Mouse (Mus musculus) heart, postnatal 25 days (tissue): ENCODE measurements around the gene Eya4. TPM values are rescaled to one million over a fixed set of nuclear protein-coding genes. Genes with fewer than 3 reads are reported as not detected.

Experiments
- DNase-seq: peaks from one replicate; pipeline ENCODE4 v3.0.0; 2022; ENCODE audit warnings: low spot score
- intact Hi-C: fragments of 180-260 bp; cut with DNase I; formaldehyde crosslinking; loops from one replicate; pipeline ENCODE4 v1.15.1; 2025
- total RNA-seq, 2 experiments: library from RNA; stranded (reverse); gene quantifications; 2 replicates each; pipeline ENCODE4 v1.2.3; 2021

The Eya4 gene
- total RNA-seq, 2 experiments from 2014 or later, result 0.34 TPM

DNA sequence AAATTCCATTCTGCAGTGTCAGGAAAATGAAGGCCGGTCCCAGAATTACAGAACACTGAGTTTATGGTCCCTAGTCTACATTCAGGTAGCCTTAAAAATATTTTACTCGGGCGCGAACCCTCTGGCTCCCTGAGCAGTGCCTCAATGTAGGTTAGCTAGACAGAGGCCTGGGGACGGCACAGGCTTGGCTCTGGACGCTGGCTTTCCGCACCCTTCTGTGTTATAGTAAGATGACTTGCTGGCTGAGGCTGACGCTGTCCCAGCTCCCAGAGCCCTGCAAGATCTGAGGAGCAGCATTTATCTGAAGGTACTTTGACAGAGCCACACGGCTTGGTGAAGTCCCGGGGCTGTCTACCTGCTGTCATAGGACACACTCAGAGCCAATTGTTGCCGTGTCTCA is 113.7 kb downstream of the Eya4 start:
- no peak for DNase-seq
- intact Hi-C loops, result no loop called here

DNA sequence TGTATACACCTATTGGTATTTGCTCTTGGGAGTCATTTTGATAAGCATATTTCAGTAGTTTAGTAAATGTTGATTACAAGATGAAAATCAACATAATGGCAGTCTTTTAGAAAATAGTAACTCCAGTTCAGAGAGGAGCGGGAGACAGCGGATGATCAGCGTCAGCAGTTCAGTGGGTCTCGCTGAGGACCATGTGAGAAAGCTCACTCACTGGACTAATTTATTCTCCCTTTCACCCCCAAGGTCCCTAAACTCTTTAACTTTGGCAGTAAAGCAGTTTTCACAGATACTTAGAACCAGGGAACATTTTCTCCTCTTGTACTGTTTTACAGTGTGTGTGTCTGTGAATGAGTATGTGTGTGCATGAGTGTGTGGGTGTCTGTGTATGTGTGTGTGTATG is 115.2 kb downstream of the Eya4 start:
- DNase-seq, result no peak
- intact Hi-C loops, result no loop called here

DNA sequence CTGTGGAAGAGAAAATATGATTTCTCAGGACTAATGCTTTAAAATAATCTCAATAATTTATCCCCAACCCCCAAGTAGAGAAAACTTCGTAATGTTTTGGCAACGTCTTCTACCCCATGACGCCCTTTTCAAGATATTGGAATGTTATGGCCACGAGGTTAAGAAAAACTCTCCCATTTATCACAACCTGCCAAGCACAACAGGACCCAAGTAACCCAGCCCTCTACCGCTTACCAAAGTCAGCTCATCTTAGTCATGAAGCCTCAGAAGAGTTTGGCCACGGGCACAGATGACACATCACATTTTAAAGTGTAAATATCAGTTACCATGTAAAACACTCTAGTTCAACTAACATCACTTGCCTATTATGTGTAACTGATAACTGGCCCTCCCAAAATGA is 117.2 kb downstream of the Eya4 start:
- intact Hi-C loops, result no loop called here
- no peak for DNase-seq

DNA sequence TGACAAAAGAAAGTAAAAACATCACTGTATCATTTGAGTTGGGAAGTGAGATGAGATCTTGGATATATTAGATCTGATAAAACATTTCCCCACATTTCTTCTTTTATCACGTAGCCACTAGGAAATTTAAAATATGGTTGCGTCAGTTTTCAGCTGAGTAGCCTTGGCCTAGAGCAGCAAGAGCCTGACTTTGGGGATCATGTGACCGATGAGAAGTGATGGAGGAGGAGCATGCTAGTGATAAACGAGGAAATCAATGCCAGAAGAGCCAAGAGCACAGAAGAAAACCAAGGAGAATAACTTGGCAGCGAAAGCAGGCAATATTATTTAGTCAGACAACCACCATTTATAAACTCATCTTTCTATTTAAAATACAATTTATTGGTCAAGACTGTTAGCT is 119.7 kb downstream of the Eya4 start:
- intact Hi-C loops, result no loop called here
- no peak for DNase-seq

DNA sequence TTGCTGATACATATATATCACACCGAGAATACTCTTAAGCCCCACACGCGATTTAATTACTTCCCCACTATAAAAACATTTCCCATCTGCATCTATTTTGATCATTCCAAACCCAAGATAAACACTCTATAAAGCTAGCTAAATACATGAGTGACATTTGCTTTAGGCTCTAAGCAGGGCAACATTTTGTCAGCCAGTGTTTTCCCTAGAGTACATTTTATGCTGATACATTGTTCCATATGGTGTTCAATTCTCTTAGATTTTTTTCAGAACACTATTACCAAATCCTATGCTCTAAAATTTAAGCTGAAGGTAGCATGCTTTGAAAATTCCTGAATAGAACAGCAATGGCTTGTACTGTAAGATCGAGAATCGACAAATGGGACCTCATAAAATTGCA is 127.2 kb downstream of the Eya4 start:
- intact Hi-C loops, result no loop called here
- DNase-seq, result no peak

DNA sequence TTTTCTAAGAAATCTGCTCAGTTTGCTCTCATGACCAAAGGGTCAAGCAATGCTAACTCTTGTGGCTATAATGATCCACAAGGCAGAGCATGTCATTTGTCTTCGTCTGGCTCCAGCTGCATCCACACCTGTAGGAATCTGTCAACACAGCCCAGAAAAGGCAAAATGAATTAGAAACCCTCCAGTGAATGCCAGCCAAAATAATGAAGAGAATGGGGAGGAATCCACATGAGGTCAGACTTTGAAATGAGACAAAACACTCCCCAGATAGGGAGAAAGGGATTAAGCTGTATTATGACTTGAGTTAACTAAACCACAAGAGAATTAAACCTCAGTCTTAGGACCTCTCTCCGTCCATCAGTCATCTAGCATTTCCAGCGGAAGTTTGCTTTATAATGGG is 130.2 kb downstream of the Eya4 start:
- DNase-seq, result no peak
- intact Hi-C loops, result no loop called here

DNA sequence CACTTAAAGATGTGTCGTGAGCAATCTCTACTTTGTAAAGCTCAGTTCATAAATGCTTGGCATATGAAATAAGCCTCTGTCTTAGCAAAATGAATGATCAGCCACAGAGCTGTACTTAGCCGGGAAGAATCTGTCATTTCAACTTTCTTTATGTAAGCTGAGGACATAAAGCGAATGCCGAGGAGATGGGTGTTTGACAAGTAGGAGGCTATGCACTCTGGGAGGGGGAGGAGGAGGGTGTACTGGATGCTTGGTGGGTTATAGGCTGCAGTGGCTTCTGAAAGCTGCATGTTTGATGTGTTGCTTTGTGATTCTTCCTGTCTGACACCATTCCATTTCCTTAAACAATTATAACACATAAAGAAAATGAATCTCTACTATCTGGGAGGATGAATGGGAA is 133.8 kb downstream of the Eya4 start:
- intact Hi-C loops, result no loop called here
- no peak for DNase-seq

DNA sequence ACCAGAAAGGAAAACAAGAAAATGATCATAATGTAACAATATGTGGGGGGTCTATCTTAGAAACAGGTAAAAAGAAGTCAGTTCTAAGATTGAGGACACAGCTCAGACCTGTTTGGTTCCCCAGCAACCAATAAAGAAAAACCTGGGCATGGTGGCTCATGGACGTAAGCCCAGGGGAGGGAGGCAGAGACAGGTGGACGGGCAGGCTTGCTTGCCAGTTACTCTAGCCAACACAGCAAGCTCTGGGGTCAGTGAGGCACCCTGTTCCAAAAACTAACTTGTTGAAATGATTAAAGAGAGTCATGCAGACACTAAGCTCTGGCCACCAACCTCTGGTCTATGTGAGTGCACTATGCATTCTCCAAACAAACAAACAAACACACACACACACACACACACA is 139.2 kb downstream of the Eya4 start:
- intact Hi-C loops, result no loop called here
- DNase-seq, result no peak

DNA sequence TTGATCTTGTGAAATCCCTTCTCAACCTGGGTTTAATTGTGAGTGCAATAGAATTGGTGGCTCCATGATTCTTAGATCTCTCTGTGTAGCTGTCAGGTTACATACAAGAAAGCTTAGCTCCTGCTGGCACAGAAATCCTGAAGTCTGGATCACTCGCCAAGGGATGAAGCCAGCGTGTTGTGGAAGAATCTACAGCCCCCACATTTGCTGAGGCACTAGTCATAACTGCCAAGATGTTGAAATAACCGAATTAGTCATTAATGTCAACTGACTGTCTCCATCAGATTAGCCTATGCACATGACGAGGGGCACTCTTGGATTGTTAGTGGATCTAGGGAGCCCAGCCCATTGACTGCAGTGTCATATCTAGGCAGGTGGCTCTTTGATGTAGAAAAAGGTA is 146.7 kb downstream of the Eya4 start:
- intact Hi-C loops, result no loop called here
- DNase-seq, result peak; percentile 17

DNA sequence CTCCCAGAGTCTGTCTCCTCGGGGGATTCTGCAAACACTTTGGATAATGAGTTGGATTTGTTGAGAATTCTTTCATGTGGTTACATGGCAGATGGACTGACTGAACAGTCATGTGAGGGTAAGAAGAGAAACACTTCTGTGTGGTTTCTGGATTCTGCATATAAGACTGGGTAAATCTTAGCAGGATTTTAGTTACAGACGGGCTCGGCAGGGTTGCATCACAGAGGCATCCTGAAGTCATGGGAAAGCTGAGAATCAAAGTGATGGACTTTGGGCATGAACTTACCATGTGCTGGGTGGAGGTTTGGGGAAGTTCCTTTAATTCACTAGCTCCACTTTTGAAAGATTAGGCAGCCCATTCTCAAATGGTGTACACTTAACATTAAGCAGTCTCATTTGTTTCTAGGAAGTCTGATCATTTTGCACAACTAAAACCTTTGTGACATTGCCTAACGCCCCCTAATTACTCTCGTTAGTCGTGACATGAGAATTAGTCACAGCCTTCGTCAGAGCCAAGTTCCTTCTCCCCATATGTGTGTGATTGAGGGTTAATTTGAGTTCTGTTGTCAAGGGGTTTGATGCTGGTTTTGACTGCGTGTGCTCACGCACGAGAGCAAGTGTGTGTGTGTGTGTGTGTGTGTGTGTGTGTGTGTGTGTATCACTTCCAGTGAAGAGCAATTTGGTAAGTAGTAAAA is 147.3 kb downstream of the Eya4 start:
- DNase-seq, result no peak
- intact Hi-C loops, result no loop called here

DNA sequence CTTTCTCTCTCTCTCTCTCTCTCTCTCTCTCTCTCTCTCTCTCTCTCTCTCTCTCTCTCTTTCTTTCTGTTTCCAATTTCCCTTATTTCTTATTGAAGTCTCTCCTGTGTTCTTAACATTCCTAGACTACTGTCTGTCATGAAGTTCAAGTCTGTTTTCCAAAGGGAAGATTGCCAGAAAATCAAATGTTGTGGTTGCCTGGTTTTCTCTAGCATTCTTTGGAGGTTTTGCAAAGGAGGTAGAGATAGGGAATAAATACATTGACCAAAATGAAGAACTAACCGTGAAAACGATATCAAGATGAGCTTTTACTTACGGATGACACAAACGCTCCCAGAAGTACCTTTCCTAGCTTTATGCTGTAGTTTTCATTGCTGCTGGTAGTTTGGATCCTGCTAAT is 148.0 kb downstream of the Eya4 start:
- DNase-seq, result no peak
- intact Hi-C loops, result no loop called here

DNA sequence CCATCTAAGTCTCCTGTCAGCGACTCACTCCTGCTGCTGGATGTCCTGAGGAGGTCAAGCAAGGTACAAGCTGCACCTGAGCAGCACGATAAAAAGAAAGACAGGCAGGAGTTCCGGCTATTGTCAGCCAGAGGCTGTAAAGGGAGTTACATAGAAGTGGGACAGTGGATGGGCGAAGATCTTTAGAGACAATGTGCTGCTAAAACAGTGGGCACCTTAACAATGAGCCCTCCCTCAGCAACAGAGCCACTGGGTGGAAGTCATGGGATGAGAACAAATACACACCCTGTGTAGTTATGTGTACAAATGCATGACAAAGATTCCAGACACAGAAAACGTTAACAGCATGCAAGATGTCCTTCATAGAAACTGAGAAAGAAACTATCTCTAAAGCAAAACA is 152.3 kb downstream of the Eya4 start:
- intact Hi-C loops, result no loop called here
- DNase-seq, result no peak

DNA sequence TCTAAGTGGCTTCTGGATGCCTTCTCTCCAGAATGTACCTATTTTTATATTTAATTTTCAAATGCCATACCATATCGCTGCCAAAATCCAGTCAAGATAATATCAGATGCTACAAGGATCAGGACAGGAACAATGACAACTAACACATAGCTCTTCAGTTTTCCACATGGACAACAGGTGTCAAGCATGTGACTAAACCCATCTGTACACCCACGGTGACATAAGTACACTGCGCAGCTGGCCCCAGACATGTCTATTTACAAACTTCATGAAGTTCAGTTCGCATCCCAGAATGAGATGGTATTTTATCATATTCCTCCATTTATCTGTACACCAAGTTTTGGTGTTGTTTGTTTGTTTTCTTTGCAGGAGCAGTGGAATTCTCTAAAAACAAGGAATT is 154.2 kb downstream of the Eya4 start:
- no peak for DNase-seq
- intact Hi-C loops, result no loop called here

DNA sequence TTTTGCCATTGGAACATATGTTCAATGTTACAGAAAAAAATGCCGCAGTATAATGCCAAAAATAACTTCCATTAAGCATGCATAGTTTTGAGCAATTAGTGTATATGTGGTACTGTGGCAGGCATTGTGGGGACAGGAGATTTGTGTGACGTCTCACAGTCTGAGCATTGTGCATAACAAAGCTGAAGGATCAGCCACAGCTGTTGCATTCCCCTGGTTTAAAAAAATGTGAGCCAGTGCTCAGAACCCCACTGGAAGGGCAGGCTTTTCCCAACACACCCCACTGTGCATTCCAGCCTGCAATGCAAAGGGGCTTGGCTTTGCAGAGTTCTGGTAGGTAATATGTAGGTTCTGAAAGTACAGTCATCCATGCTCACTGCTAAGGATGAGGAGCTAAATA is 155.2 kb downstream of the Eya4 start:
- intact Hi-C loops, result no loop called here
- no peak for DNase-seq

DNA sequence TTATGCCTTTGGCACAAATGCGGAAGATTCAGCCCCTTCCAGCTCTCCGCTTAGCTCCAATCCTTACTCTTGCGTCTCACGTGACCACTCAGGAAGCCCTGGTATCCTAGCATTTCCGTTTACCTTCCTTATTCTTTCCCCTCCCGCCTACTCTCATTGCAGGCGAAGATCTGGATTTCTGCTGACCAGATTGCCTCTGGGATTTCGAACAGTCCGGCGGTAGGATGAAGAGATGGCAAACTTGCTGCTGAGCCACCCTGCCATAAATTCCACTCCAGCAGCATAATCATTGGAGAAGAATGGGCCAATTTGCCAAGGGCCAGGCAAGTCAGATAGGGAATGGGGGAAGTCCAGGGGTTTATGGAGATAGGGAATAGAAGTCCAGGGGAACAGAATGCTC is 160.8 kb downstream of the Eya4 start:
- intact Hi-C loops, result no loop called here
- no peak for DNase-seq

DNA sequence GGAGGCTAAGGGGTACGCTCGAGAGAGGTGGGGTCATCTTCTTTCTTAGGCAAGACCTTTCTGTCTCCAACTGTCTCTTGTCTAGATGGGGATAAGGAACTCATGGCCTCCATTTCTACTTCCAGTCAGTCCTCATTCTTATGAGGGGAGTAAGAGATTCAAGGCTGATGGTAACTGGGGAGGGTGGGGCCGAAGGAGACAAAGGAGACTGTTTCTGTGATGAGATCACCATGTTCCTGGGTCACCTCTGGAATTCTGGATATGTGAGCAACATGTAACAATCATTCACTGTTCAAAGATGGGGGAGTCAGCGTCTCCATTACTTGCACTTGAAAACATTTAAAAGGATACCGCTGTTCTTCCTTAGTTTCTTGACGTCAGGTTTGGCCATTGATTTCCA is 165.2 kb downstream of the Eya4 start:
- intact Hi-C loops, result no loop called here
- DNase-seq, result no peak

DNA sequence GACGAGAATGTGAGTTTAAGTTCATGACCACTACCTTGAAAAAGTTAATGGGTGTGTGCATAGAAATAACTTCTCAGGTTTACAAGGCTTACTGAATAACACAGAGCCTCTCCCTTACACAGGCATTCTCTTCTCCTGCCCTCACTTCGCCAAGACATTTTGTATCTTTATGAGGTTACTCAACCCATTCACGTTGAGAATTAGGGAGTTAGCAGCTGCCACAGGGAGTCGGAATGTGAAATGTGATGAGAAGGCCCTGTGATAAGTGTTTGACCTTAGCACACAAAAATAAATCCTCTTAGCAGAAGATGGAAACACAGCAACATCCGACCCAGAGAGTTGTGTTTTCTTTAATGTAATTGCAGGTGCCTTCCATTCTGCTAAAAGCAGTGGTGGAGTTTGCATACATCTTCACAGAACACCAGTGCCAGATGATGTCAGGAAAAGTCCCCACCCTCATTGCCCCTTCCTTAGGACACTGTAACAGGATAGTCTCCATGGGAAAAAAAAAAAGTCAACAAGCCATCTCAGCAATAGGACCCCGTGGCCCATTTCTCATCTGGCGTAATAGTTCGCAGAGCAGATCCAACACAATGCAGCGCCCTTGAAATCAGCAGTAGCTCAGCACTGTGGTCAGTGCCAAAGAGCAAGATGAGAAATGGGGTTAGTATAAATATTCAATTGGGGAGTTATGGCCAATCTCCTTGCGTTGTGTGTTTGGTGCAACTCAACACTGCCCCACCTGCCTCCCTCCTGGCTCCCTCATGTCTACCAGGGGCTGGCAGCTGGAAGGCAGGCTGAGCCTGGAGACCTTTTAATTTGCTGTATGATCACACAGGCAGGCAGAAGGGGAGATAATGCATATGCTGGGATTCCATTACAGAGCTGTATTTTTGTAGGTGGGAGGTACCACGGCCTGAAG is 168.8 kb downstream of the Eya4 start:
- intact Hi-C loops, result no loop called here
- no peak for DNase-seq

DNA sequence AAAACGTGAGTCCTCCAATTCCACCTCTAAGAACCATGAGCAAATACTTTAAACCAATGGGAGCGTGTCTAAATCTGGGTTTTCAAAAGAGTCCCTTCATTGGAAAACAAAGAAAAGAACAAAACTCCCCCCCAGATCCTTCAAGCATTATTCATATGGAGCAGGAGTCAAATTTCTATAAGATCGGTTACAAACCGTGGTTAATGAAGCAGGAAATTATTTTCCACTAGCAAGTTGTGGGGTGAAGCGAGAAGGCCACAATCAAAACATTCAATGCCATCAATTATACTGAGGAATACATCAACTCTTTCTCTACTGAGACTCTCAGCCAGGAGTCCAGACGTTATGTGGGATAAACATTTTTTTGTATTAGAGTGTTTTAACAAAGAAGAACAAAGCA is 171.3 kb downstream of the Eya4 start:
- no peak for DNase-seq
- intact Hi-C loops, result no loop called here

DNA sequence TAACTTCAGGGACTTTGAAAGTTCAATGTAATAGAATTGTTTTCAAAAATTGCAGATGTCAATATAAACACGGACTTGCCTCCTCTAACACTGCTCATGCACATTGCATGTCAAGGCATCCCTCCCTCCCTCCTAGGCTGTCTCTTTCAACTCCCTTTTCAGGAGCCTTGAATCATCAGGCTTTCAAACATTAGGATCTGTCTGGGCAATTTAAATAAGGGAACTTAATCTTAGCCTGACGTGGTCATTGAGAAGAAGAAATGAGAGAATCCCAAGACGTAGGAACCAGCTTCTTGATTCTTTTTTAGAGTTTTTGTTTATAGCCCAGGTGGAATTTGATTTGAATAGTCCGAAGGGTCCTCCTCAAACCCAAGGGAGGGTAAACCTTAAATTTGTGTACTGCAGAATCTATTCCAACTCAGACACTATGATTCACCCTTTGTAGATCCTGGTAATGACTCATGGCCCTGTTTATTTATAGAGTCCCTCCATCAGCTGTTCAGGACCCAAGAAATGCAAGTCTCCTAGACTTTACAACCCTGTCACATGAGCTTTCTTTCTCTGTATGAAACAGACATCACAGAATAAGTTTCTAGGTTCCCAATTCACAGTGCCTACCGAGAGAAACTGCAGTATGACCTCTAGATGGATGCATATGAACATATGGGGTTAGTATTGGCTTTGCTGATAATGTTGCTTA is 173.1 kb downstream of the Eya4 start:
- DNase-seq, result no peak
- intact Hi-C loops, result no loop called here

DNA sequence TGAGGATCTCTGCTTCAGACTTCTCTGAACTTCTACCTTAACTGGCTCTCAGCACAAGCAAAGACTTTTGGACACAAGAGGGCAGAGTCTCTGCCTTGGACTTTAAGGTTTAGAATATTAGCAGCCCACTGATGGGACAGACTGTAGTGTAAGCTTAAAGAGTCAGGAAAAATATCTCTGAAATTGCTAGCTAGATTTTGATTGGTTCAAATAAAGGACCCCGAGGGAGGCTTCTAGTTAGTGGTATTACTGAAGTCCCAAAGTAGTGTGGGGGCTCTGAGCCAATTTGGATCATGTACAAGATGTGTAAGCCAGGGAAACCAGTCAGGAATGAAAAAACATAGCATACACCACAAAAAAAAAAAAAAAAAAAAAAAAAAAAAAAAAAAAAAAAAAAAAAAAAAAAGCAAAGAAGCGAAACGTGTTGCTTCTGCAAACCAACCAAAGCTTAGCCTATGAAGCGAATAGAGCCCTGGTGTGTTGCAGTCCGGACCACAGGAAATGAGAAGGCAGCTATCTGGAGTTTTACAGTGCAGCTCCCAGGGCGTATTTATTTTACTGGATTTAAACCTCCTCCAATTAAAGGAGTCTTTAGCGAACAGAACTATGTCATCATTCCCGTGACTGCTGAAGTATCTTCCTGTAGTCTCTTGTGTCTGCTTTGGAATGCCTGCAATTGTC is 173.8 kb downstream of the Eya4 start:
- no peak for DNase-seq
- intact Hi-C loops, result no loop called here

DNA sequence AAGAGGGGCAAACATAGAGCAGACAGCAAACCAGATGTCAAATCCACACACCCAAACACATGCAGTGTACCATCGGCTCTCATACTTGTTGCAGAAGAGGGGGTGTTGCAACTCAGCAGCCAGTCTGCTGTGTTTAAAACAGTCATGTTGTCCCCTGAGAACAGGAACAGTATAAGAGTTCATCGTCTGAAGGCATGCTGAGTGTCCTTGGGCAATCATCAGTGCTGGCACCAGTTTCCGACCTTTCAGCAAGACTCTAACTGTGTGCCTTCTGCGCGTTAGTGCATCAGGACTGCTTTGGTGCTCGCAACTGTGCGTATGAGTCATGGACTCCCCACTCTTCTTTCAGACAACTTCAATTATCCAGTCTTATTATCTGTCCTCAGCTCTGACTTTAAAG is 179.0 kb downstream of the Eya4 start:
- no peak for DNase-seq
- intact Hi-C loops, result no loop called here
